Mouse (Mus musculus) MEL (cell line): ENCODE data around the gene Grik4. TPM values are rescaled to one million over a fixed set of nuclear protein-coding genes. Genes with fewer than 3 reads are reported as not detected.

Experiments
- DNase-seq: peaks from one replicate; pipeline ENCODE4 v3.0.0; 2011; ENCODE audit warnings: low read depth, low spot score
- H3K27ac ChIP-seq: 2 replicates; pipeline ENCODE4 v1.5.1; 2012; ENCODE audit warnings: low read depth, mild to moderate bottlenecking, control low read depth, low read length, moderate library complexity; ENCODE audit not compliant: control insufficient read depth
- H3K27me3 ChIP-seq, 2 experiments: fragments of 150-350 bp in 1 of 2; sonication (generic) in 1 of 2; 2 replicates each; pipeline ENCODE4 v1.6.1; 2012; ENCODE audit warnings: low read length in 2 of 2, mild to moderate bottlenecking in 2 of 2, improper control_type of control experiment in 1 of 2, moderate library complexity in 1 of 2; ENCODE audit not compliant: insufficient read depth in 2 of 2, control insufficient read depth in 1 of 2
- H3K36me3 ChIP-seq, 2 experiments: 2 replicates each; pipeline ENCODE4 v1.6.1; 2012 to 2014; ENCODE audit warnings: low read length in 2 of 2, improper control_type of control experiment in 1 of 2, inconsistent platforms in 1 of 2, mild to moderate bottlenecking in 1 of 2; ENCODE audit not compliant: insufficient read depth in 2 of 2, control insufficient read depth in 1 of 2
- H3K4me1 ChIP-seq, 2 experiments: fragments of 150-350 bp in 1 of 2; sonication (generic) in 1 of 2; 2 replicates each; pipeline ENCODE4 v1.6.1; 2012; ENCODE audit warnings: low read length in 2 of 2, improper control_type of control experiment in 1 of 2, mild to moderate bottlenecking in 1 of 2; ENCODE audit not compliant: insufficient read depth in 2 of 2, control insufficient read depth in 1 of 2
- H3K4me3 ChIP-seq, 2 experiments: fragments of 150-350 bp in 1 of 2; sonication (generic) in 1 of 2; 2 replicates each; pipeline ENCODE4 v1.5.1; 2012; ENCODE audit warnings: low read depth in 2 of 2, low read length in 2 of 2, mild to moderate bottlenecking in 2 of 2, moderate library complexity in 2 of 2, control low read depth in 1 of 2, improper control_type of control experiment in 1 of 2; ENCODE audit not compliant: control insufficient read depth in 1 of 2, insufficient read depth in 1 of 2
- H3K79me2 ChIP-seq: 2 replicates; pipeline ENCODE4 v1.6.1; 2012; ENCODE audit warnings: mild to moderate bottlenecking, low read length, moderate library complexity; ENCODE audit not compliant: control insufficient read depth, poor library complexity, insufficient read depth
- H3K9ac ChIP-seq: 2 replicates; pipeline ENCODE4 v1.6.1; 2012; ENCODE audit warnings: low read depth, mild to moderate bottlenecking, control low read depth, low read length, moderate library complexity; ENCODE audit not compliant: control insufficient read depth, poor library complexity, severe bottlenecking
- H3K9me3 ChIP-seq: fragments of 150-350 bp; sonication (generic); replicated peaks from 2 replicates; pipeline ENCODE4 v1.6.1; 2012; ENCODE audit warnings: mild to moderate bottlenecking, low read length, improper control_type of control experiment, moderate library complexity; ENCODE audit not compliant: insufficient read depth
- E2F4 ChIP-seq: IDR thresholded peaks from 2 replicates; pipeline ENCODE4 v1.6.1; 2011; ENCODE audit warnings: low read depth, low read length, improper control_type of control experiment, borderline replicate concordance
- ELF1 ChIP-seq: IDR thresholded peaks from 2 replicates; pipeline ENCODE4 v1.6.1; 2014; ENCODE audit warnings: low read depth, mild to moderate bottlenecking, inconsistent platforms, low read length, improper control_type of control experiment, moderate library complexity
- JUND ChIP-seq: IDR thresholded peaks from 2 replicates; pipeline ENCODE4 v1.6.1; 2011; ENCODE audit warnings: low read depth, mild to moderate bottlenecking, improper control_type of control experiment, low read length
- MAFK ChIP-seq: IDR thresholded peaks from 2 replicates; pipeline ENCODE4 v1.6.1; 2011; ENCODE audit warnings: low read depth, mild to moderate bottlenecking, low read length, improper control_type of control experiment, borderline replicate concordance
- MAX ChIP-seq: IDR thresholded peaks from 2 replicates; pipeline ENCODE4 v1.6.1; 2011; ENCODE audit warnings: low read length, improper control_type of control experiment
- MEF2A ChIP-seq: IDR thresholded peaks from 2 replicates; pipeline ENCODE4 v1.6.1; 2014; ENCODE audit warnings: low read depth, mild to moderate bottlenecking, inconsistent platforms, low read length, improper control_type of control experiment; ENCODE audit not compliant: poor library complexity, insufficient replicate concordance, severe bottlenecking; ENCODE audit errors: extremely low read depth
- MYC ChIP-seq: IDR thresholded peaks from 2 replicates; pipeline ENCODE4 v1.6.1; 2011; ENCODE audit warnings: low read depth, mild to moderate bottlenecking, low read length, improper control_type of control experiment, moderate library complexity
- NELFE ChIP-seq: IDR thresholded peaks from 2 replicates; pipeline ENCODE4 v1.6.1; 2011; ENCODE audit warnings: low read depth, low read length, improper control_type of control experiment
- NRF1 ChIP-seq: IDR thresholded peaks from 2 replicates; pipeline ENCODE4 v1.6.1; 2014; ENCODE audit warnings: low read depth, mild to moderate bottlenecking, inconsistent platforms, low read length, improper control_type of control experiment, moderate library complexity; ENCODE audit not compliant: poor library complexity, insufficient read depth, severe bottlenecking
- POLR2A ChIP-seq, 2 experiments: IDR thresholded peaks; 2 replicates each; pipeline ENCODE4 v1.6.1; 2011 to 2012; ENCODE audit warnings: low read length in 2 of 2, mild to moderate bottlenecking in 2 of 2, control low read depth in 1 of 2, improper control_type of control experiment in 1 of 2, low read depth in 1 of 2, moderate library complexity in 1 of 2; ENCODE audit not compliant: control insufficient read depth in 1 of 2, insufficient read depth in 1 of 2, poor library complexity in 1 of 2
- POLR2AphosphoS2 ChIP-seq: IDR thresholded peaks from 2 replicates; pipeline ENCODE4 v1.6.1; 2011; ENCODE audit warnings: low read length, improper control_type of control experiment
- TAL1 ChIP-seq: IDR thresholded peaks from 2 replicates; pipeline ENCODE4 v1.6.1; 2012; ENCODE audit warnings: mild to moderate bottlenecking, inconsistent platforms, low read length, moderate library complexity, mixed read lengths
- UBTF ChIP-seq: IDR thresholded peaks from 2 replicates; pipeline ENCODE4 v1.6.1; 2012; ENCODE audit warnings: low read depth, mild to moderate bottlenecking, inconsistent platforms, low read length, improper control_type of control experiment, moderate library complexity, borderline replicate concordance; ENCODE audit not compliant: insufficient read depth
- USF2 ChIP-seq, 2 experiments: IDR thresholded peaks; 2 replicates each; pipeline ENCODE4 v1.6.1; 2011 to 2012; ENCODE audit warnings: improper control_type of control experiment in 2 of 2, low read length in 2 of 2, borderline replicate concordance in 1 of 2, inconsistent platforms in 1 of 2, low read depth in 1 of 2, mild to moderate bottlenecking in 1 of 2; ENCODE audit not compliant: insufficient read depth in 1 of 2
- ZMIZ1 ChIP-seq: IDR thresholded peaks from 2 replicates; pipeline ENCODE4 v1.6.1; 2012; ENCODE audit warnings: low read depth, mild to moderate bottlenecking, inconsistent platforms, low read length, improper control_type of control experiment, moderate library complexity
- ZNF384 ChIP-seq: IDR thresholded peaks from 2 replicates; pipeline ENCODE4 v1.6.1; 2012; ENCODE audit warnings: low read depth, mild to moderate bottlenecking, inconsistent platforms, low read length, improper control_type of control experiment
- polyA plus RNA-seq, 2 experiments: library from polyadenylated mRNA; stranded (reverse) in 1 of 2; unstranded in 1 of 2; fragments of >175 nt in 1 of 2; fragments of >200 nt in 1 of 2; gene quantifications; 2 replicates each; pipeline versions ENCODE4 v1.2.1 to v1.2.4; 2012; ENCODE audit warnings: low replicate concordance in 2 of 2, low read depth in 1 of 2; ENCODE audit not compliant: insufficient read length in 2 of 2, insufficient read depth in 1 of 2, missing spikeins in 1 of 2
- total RNA-seq: library from RNA; depleted of rRNA; stranded (reverse); fragments of 300-350 nt; gene quantifications from 2 replicates; pipeline ENCODE4 v1.2.3, GENCODE M21; 2012

Grik4 gene
- total and polyA plus RNA-seq, 3 experiments: 0.17 TPM; not detected in 2

DNA sequence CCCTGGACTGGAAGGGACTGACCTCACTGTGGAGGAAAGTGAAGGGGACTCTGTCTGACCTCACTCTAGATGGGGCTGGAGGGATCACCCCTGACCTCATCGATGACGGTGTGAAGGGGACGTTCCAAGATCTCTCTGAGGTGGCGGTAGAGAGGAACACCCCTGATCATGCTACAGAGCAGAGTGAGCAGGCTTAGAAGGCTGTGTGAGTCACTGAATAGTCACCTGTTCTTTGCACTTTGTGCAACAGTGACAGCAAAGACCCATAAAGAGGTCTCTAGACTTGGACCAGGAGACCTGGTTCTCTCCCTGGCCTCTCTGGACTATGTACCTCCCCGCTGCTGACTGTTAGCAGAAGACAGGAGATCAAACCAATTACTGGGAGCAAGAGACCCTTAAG lies 217.1 kb downstream of the Grik4 start:
- H3K27me3 ChIP-seq: no peaks in the 10 kb centered on the region
- no peak for TF ChIP-seq ZMIZ1
- TF ChIP-seq MAFK: no peak
- no peak for TF ChIP-seq ZNF384
- no peak for TF ChIP-seq MYC
- TF ChIP-seq POLR2AphosphoS2: no peak
- no peak for TF ChIP-seq USF2 (IDR thresholded peaks at IDR 0.05; ENCODE audit: borderline replicate concordance in 1 of 2, insufficient read depth in 1 of 2, low read depth in 1 of 2, low read length in 2 of 2)
- TF ChIP-seq UBTF: no peak
- TF ChIP-seq MAX: no peak
- TF ChIP-seq JUND: no peak
- no peak for TF ChIP-seq ELF1
- no peak for TF ChIP-seq TAL1
- no peaks in the 10 kb centered on the region for H3K36me3 ChIP-seq
- H3K9me3 ChIP-seq: no peaks in the 10 kb centered on the region
- no peaks in the 10 kb centered on the region for H3K4me1 ChIP-seq
- H3K4me3 ChIP-seq: no peak overlapping the region
- DNase-seq: no peak
- H3K9ac ChIP-seq: no peak overlapping the region
- H3K79me2 ChIP-seq: no peaks in the 10 kb centered on the region
- H3K27ac ChIP-seq: no peak overlapping the region

DNA sequence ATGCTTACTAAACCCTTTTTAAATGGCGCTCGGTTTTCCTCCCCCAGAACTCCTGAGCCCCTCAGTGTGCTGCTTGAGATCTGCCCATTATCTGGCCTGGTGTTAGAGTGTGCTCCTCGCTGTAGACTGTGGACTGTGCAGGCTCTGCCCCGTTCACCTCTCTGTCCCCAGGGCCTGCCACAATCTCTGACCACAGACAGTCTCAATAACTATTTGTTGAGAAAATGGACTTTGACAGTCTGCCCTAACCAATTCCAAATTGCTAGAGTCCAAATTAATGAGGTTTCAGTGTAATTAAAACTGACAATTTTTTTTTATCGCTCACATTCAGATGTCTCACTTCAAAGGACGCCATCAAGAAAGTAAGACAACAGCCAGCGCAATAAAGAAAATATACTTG lies 220.2 kb downstream of the Grik4 start:
- no peaks in the 10 kb centered on the region for H3K27me3 ChIP-seq
- H3K27ac ChIP-seq: no peak overlapping the region
- H3K36me3 ChIP-seq: no peaks in the 10 kb centered on the region
- H3K9me3 ChIP-seq: no peaks in the 10 kb centered on the region
- TF ChIP-seq E2F4 (no peak), TAL1 (no peak), NRF1 (no peak), NELFE (no peak), POLR2A (IDR thresholded peaks at IDR 0.05; ENCODE audit: control insufficient read depth in 1 of 2, insufficient read depth in 1 of 2, low read depth in 1 of 2, low read length in 2 of 2, poor library complexity in 1 of 2) (no peak), ZMIZ1 (no peak), ELF1 (no peak), MEF2A (no peak)
- H3K79me2 ChIP-seq: no peaks in the 10 kb centered on the region
- no peak for DNase-seq
- H3K9ac ChIP-seq: no peak overlapping the region
- H3K4me1 ChIP-seq: no peaks in the 10 kb centered on the region
- H3K4me3 ChIP-seq: no peak overlapping the region
